Mouse (Mus musculus) liver, postnatal 0 days (tissue): ENCODE results near the gene Filip1. TPM values are rescaled to one million over a fixed set of nuclear protein-coding genes. Genes with fewer than 3 reads are reported as not detected.

Source experiments
- ATAC-seq: fragments of 200-750 bp; cut with Nextera tagmentation; 2 replicates; pipeline ENCODE4 v1.8.0; 2017; ENCODE audit warnings: mild to moderate bottlenecking, moderate library complexity
- DNase-seq: peaks from one replicate; pipeline ENCODE4 v3.0.0-alpha.2; 2016
- H3K27ac ChIP-seq: fragments of 300-500 bp; sonication (generic); 2 replicates; pipeline ENCODE4 v1.5.1; 2014; ENCODE audit warnings: antibody characterized with exemption, moderate library complexity, mild to moderate bottlenecking, low read depth
- H3K27me3 ChIP-seq: fragments of 300-500 bp; sonication (generic); 2 replicates; pipeline ENCODE4 v1.6.1; 2014; ENCODE audit warnings: low read length, control low read depth, mixed read lengths; ENCODE audit not compliant: insufficient read depth
- H3K36me3 ChIP-seq: fragments of 300-500 bp; sonication (generic); replicated peaks from 2 replicates; pipeline ENCODE4 v1.6.1; 2014; ENCODE audit warnings: mild to moderate bottlenecking, control low read depth, low read length, moderate library complexity, mixed read lengths; ENCODE audit not compliant: insufficient read depth
- H3K4me1 ChIP-seq: fragments of 300-500 bp; sonication (generic); 2 replicates; pipeline ENCODE4 v1.6.1; 2014; ENCODE audit warnings: antibody characterized with exemption, mild to moderate bottlenecking, control low read depth; ENCODE audit not compliant: insufficient read depth
- H3K4me2 ChIP-seq: fragments of 300-500 bp; sonication (generic); 2 replicates; pipeline ENCODE4 v1.6.1; 2014; ENCODE audit warnings: low read depth, mild to moderate bottlenecking, low read length, moderate library complexity, mixed read lengths
- H3K4me3 ChIP-seq: fragments of 300-500 bp; sonication (generic); 2 replicates; pipeline ENCODE4 v1.5.1; 2014; ENCODE audit warnings: low read depth, low read length
- H3K9ac ChIP-seq: fragments of 300-500 bp; sonication (generic); replicated peaks from 2 replicates; pipeline ENCODE4 v1.6.1; 2014; ENCODE audit warnings: mild to moderate bottlenecking, moderate library complexity
- H3K9me3 ChIP-seq: fragments of 300-500 bp; sonication (generic); 2 replicates; pipeline ENCODE4 v1.6.1; 2016; ENCODE audit warnings: mild to moderate bottlenecking, control low read depth, low read length, mixed read lengths
- CTCF ChIP-seq: sonication (generic); IDR thresholded peaks from 2 replicates; pipeline ENCODE4 v1.5.1; 2016; ENCODE audit warnings: antibody characterized with exemption, low read depth
- EP300 ChIP-seq: IDR thresholded peaks from 2 replicates; pipeline ENCODE4 v1.6.1; 2016; ENCODE audit warnings: antibody characterized with exemption, low read depth, mild to moderate bottlenecking
- WGBS: fragments of 180-500 bp; shearing (Covaris S2); extraction: QIAGEN DNeasy Blood & Tissue Kit; methylation state at CpG from one replicate; pipeline ENCODE4 v1.1.7; 2014; ENCODE audit not compliant: insufficient replicate concordance; 5-methylcytosine and 5-hydroxymethylcytosine counted together
- polyA plus RNA-seq: library from polyadenylated mRNA; unstranded; fragments of >200 nt; fragmentation: Nextera tagmentation; extraction: Ambion mirVana; gene quantifications from 2 replicates; pipeline ENCODE4 v1.2.1, GENCODE M21; 2015

The Filip1 gene
- polyA plus RNA-seq, 1 experiment from 2014 or later: 1.2 TPM

- Histone ChIP-seq H3K9me3 (no peaks in the 10 kb centered on the region), H3K4me3 (peak overlapping the region; percentile 34), H3K36me3 (no peaks in the 10 kb centered on the region), H3K4me2 (peak overlapping the region; percentile 68), H3K27me3 (no peaks in the 10 kb centered on the region), H3K4me1 (no peaks in the 10 kb centered on the region), H3K27ac (0 out of 2 replicates have a peak overlapping the region, but pooled peaks have one; percentile 58), H3K9ac (no peak overlapping the region)
- DNase-seq (peak; percentile 45), ATAC-seq (peak; percentile 70)
- 2% methylated on average over 13 of the region's 13 CpGs for WGBS
- no peak for TF ChIP-seq CTCF
These were observed 35.1 kb downstream of the Filip1 start for GRCm38 (mm10) chr9:79977549-79977971.

- no peak for DNase-seq
- H3K9ac ChIP-seq: no peak overlapping the region
- no peaks in the 10 kb centered on the region for H3K4me1 ChIP-seq
- peak overlapping the region; percentile 34; the same call in 1 of the 2 replicates for H3K4me3 ChIP-seq
- no peak overlapping the region for H3K27ac ChIP-seq
- H3K9me3 ChIP-seq: no peaks in the 10 kb centered on the region
- no peaks in the 10 kb centered on the region for H3K36me3 ChIP-seq
- ATAC-seq: peak; percentile 48; the same call in 1 of the 2 replicates
- WGBS: 48% methylated on average over 8 of the region's 8 CpGs
- H3K27me3 ChIP-seq: no peaks in the 10 kb centered on the region
- TF ChIP-seq CTCF: no peak
- TF ChIP-seq EP300: no peak
- peak overlapping the region; percentile 68; the same call in 1 of the 2 replicates for H3K4me2 ChIP-seq
These were observed 35.9 kb downstream of the Filip1 start for GRCm38 (mm10) chr9:79976789-79977188.

GRCm38 (mm10) chr9:79975121-79975520, 37.5 kb downstream of the Filip1 start:
- H3K9me3 ChIP-seq: no peaks in the 10 kb centered on the region
- no peak overlapping the region for H3K9ac ChIP-seq
- H3K4me3 ChIP-seq: no peak overlapping the region
- no peak overlapping the region for H3K4me2 ChIP-seq
- whole genome bisulfite sequencing: 51% methylated on average over 5 of the region's 5 CpGs
- no peaks in the 10 kb centered on the region for H3K27me3 ChIP-seq
- H3K36me3 ChIP-seq: no peaks in the 10 kb centered on the region
- H3K4me1 ChIP-seq: 0 out of 2 replicates have a peak, but pooled peaks cover 2% of the 10 kb centered on the region
- no peak overlapping the region for H3K27ac ChIP-seq
- ATAC-seq (no peak), DNase-seq (no peak)
- TF ChIP-seq EP300: no peak
- TF ChIP-seq CTCF: no peak

- no peak for ATAC-seq
These were observed 39.1 kb downstream of the Filip1 start for GRCm38 (mm10) chr9:79973582-79973981.

GRCm38 (mm10) chr9:79972705-79973104, 39.9 kb downstream of the Filip1 start:
- Histone ChIP-seq H3K36me3 (no peaks in the 10 kb centered on the region), H3K27me3 (no peaks in the 10 kb centered on the region), H3K27ac (no peak overlapping the region), H3K4me3 (no peak overlapping the region), H3K9ac (no peak overlapping the region), H3K9me3 (no peaks in the 10 kb centered on the region), H3K4me2 (no peak overlapping the region), H3K4me1 (0 out of 2 replicates have a peak, but pooled peaks cover 2% of the 10 kb centered on the region)
- WGBS: 77% methylated on average over 6 of the region's 6 CpGs
- TF ChIP-seq CTCF (no peak), EP300 (no peak)
- ATAC-seq (no peak), DNase-seq (no peak)

More at GRCm38 (mm10) chr9:79973582-79973981, 39.1 kb downstream of the Filip1 start:
- H3K27me3 ChIP-seq: no peaks in the 10 kb centered on the region
- H3K36me3 ChIP-seq: no peaks in the 10 kb centered on the region
- H3K4me3 ChIP-seq: no peak overlapping the region
- H3K4me1 ChIP-seq: 0 out of 2 replicates have a peak, but pooled peaks cover 2% of the 10 kb centered on the region
- DNase-seq: no peak
- 82% methylated on average over 8 of the region's 8 CpGs for WGBS
- TF ChIP-seq CTCF (no peak), EP300 (no peak)
- no peak overlapping the region for H3K4me2 ChIP-seq
- no peak overlapping the region for H3K27ac ChIP-seq
- no peak overlapping the region for H3K9ac ChIP-seq
- no peaks in the 10 kb centered on the region for H3K9me3 ChIP-seq

GRCm38 (mm10) chr9:79971619-79972018, 41.0 kb downstream of the Filip1 start:
- H3K9ac ChIP-seq: no peak overlapping the region
- DNase-seq: no peak
- WGBS: 42% methylated on average over 6 of the region's 6 CpGs
- H3K9me3 ChIP-seq: no peaks in the 10 kb centered on the region
- no peaks in the 10 kb centered on the region for H3K27me3 ChIP-seq
- H3K4me1 ChIP-seq: 0 out of 2 replicates have a peak, but pooled peaks cover 2% of the 10 kb centered on the region
- H3K36me3 ChIP-seq: no peaks in the 10 kb centered on the region
- H3K4me3 ChIP-seq: no peak overlapping the region
- no peak overlapping the region for H3K4me2 ChIP-seq
- no peak for ATAC-seq
- no peak overlapping the region for H3K27ac ChIP-seq
- TF ChIP-seq CTCF (no peak), EP300 (no peak)

- no peaks in the 10 kb centered on the region for H3K9me3 ChIP-seq
- WGBS: 34% methylated on average over 8 of the region's 8 CpGs
- no peak overlapping the region for H3K4me3 ChIP-seq
- H3K4me2 ChIP-seq: no peak overlapping the region; the same call in 1 of the 2 replicates
- 0 out of 2 replicates have a peak, but pooled peaks cover 2% of the 10 kb centered on the region for H3K4me1 ChIP-seq
- DNase-seq: no peak
- 0 out of 2 replicates have a peak, but pooled peaks have one; percentile 17 for ATAC-seq
- no peak overlapping the region for H3K27ac ChIP-seq
- H3K27me3 ChIP-seq: no peaks in the 10 kb centered on the region
- TF ChIP-seq CTCF: no peak
- no peak for TF ChIP-seq EP300
- H3K36me3 ChIP-seq: no peaks in the 10 kb centered on the region
- H3K9ac ChIP-seq: no peak overlapping the region
These were observed 42.0 kb downstream of the Filip1 start for GRCm38 (mm10) chr9:79970659-79971118.
